Mouse (Mus musculus) G1E (cell line): ENCODE measurements around the gene Tsc22d3.

ENCODE experiments used
- CTCF ChIP-seq: IDR thresholded peaks from 2 replicates; pipeline ENCODE4 v1.5.1; 2012; ENCODE audit warnings: low read depth, low read length, inconsistent platforms, mixed read lengths
- GATA1 ChIP-seq: IDR thresholded peaks from 2 replicates; pipeline ENCODE4 v1.6.1; 2012; ENCODE audit warnings: borderline replicate concordance, low read length, inconsistent platforms, mixed read lengths
- GATA2 ChIP-seq: IDR thresholded peaks from 2 replicates; pipeline ENCODE4 v1.6.1; 2012; ENCODE audit warnings: low read depth, low read length, inconsistent platforms, borderline replicate concordance
- POLR2AphosphoS5 ChIP-seq: IDR thresholded peaks from 2 replicates; pipeline ENCODE4 v1.6.1; 2012; ENCODE audit warnings: low read depth, low read length, inconsistent platforms; ENCODE audit not compliant: insufficient replicate concordance
- TAL1 ChIP-seq: conservative IDR thresholded peaks from 2 replicates; pipeline ENCODE4 v1.6.1; 2012; ENCODE audit warnings: low read depth, low read length, inconsistent platforms, mixed read lengths

- TF ChIP-seq CTCF: no peak
- TF ChIP-seq TAL1: no peak
- no peak for TF ChIP-seq GATA1
- TF ChIP-seq POLR2AphosphoS5: no peak
- no peak for TF ChIP-seq GATA2
Measured at GRCm38 (mm10) chrX:140527231-140527630, 73.2 kb downstream of the Tsc22d3 start.
